Mouse (Mus musculus) thymus, adult 2 months (tissue): ENCODE results near the gene Tgfb2.

ENCODE experiments used
- CTCF ChIP-seq: fragments of 200-500 bp; IDR thresholded peaks from 2 replicates; pipeline ENCODE4 v1.5.1; 2012; ENCODE audit warnings: mild to moderate bottlenecking, control low read depth, low read length, moderate library complexity, borderline replicate concordance; ENCODE audit not compliant: control insufficient read depth, poor library complexity, insufficient read depth; ENCODE audit errors: extremely low read depth
- POLR2A ChIP-seq: fragments of 200-500 bp; IDR thresholded peaks from 2 replicates; pipeline ENCODE4 v1.6.1; 2012; ENCODE audit warnings: mild to moderate bottlenecking, low read length, control low read depth, moderate library complexity; ENCODE audit not compliant: control insufficient read depth, poor library complexity, insufficient read depth; ENCODE audit errors: extremely low read depth

DNA sequence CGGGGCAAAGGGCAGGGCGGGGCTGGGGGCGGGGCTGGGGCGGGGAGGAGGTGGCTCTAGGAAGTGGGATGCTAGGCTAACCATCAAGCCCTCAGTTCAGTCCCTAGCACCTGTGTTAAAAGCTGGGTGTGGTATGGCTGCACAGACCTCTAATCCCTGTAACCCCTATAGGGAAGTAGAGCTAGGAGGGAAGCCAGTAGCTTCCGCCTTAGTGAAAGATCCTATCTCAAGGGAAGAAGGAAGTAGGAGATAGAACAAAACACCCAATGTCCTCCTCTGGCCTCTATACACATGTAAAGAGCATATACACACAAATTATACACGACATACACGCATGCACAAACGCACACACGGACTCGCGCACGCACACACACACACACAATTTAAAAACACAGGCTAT lies 28.2 kb downstream of the Tgfb2 start:
- no peak for TF ChIP-seq CTCF
- TF ChIP-seq POLR2A = no peak
